Mouse (Mus musculus): ENCODE data around the gene Macrod2.
"Not testable (repeated sequence)": the region's sequence is repeated elsewhere in the genome, so short reads cannot be mapped to it uniquely, and the experiment has no call there.

Gene Macrod2

GRCm38 (mm10) chr2:140703377-140703776, 308.3 kb downstream of the Macrod2 start:
- no peak for DNase-seq (ENCODE audit: low spot score)

GRCm38 (mm10) chr2:140704146-140704545, 309.0 kb downstream of the Macrod2 start:
- no peak for DNase-seq (ENCODE audit: low spot score)

GRCm38 (mm10) chr2:140705278-140705677, 310.2 kb downstream of the Macrod2 start:
- no peak for DNase-seq (ENCODE audit: low spot score)

GRCm38 (mm10) chr2:140707550-140707949, 312.4 kb downstream of the Macrod2 start:
- DNase-seq (ENCODE audit: low spot score): no peak

GRCm38 (mm10) chr2:140715822-140716221, 320.7 kb downstream of the Macrod2 start:
- DNase-seq (ENCODE audit: low spot score): no peak

GRCm38 (mm10) chr2:140717407-140717806, 322.3 kb downstream of the Macrod2 start:
- no peak for DNase-seq (ENCODE audit: low spot score)

- DNase-seq (ENCODE audit: low spot score): no peak
Measured at GRCm38 (mm10) chr2:140732616-140733183, 337.6 kb downstream of the Macrod2 start.

GRCm38 (mm10) chr2:140740511-140740910, 345.4 kb downstream of the Macrod2 start:
- DNase-seq (ENCODE audit: low spot score): no peak

GRCm38 (mm10) chr2:140742954-140743353, 347.8 kb downstream of the Macrod2 start:
- DNase-seq (ENCODE audit: low spot score): not testable (repeated sequence)

GRCm38 (mm10) chr2:140758881-140759280, 363.8 kb downstream of the Macrod2 start:
- no peak for DNase-seq (ENCODE audit: low spot score)

GRCm38 (mm10) chr2:140759732-140760131, 364.6 kb downstream of the Macrod2 start:
- no peak for DNase-seq (ENCODE audit: low spot score)

GRCm38 (mm10) chr2:140760137-140760536, 365.0 kb downstream of the Macrod2 start:
- no peak for DNase-seq (ENCODE audit: low spot score)

- DNase-seq (ENCODE audit: low spot score): no peak
Measured at GRCm38 (mm10) chr2:140763076-140763891, 368.2 kb downstream of the Macrod2 start.

- DNase-seq (ENCODE audit: low spot score): no peak
Measured at GRCm38 (mm10) chr2:140769473-140769872, 374.4 kb downstream of the Macrod2 start.

- no peak for DNase-seq (ENCODE audit: low spot score)
Measured at GRCm38 (mm10) chr2:140772825-140773224, 377.7 kb downstream of the Macrod2 start.

GRCm38 (mm10) chr2:140773456-140773855, 378.3 kb downstream of the Macrod2 start:
- DNase-seq (ENCODE audit: low spot score): no peak

- no peak for DNase-seq (ENCODE audit: low spot score)
Measured at GRCm38 (mm10) chr2:140774808-140775370, 379.8 kb downstream of the Macrod2 start.

- DNase-seq (ENCODE audit: low spot score): no peak
Measured at GRCm38 (mm10) chr2:140775448-140776101, 380.5 kb downstream of the Macrod2 start.

GRCm38 (mm10) chr2:140778212-140778611, 383.1 kb downstream of the Macrod2 start:
- no peak for DNase-seq (ENCODE audit: low spot score)

- no peak for DNase-seq (ENCODE audit: low spot score)
Measured at GRCm38 (mm10) chr2:140783041-140783440, 387.9 kb downstream of the Macrod2 start.

- no peak for DNase-seq (ENCODE audit: low spot score)
Measured at GRCm38 (mm10) chr2:140784626-140785025, 389.5 kb downstream of the Macrod2 start.

GRCm38 (mm10) chr2:140790363-140790762, 395.3 kb downstream of the Macrod2 start:
- DNase-seq (ENCODE audit: low spot score): no peak
